Mouse (Mus musculus) CD4-positive, CD25-positive, alpha-beta regulatory T cell (primary cell): ENCODE data around the gene Sema4c. TPM values are rescaled to one million over a fixed set of nuclear protein-coding genes. Genes with fewer than 3 reads are reported as not detected.

Source experiments
- polyA plus RNA-seq: library from polyadenylated mRNA; unstranded; fragments of 100-300 nt; shearing (Covaris generic); gene quantifications from one replicate; pipeline ENCODE4 v1.2.1, GENCODE M21; 2017

Gene Sema4c
- 0.39 TPM for polyA plus RNA-seq

DNA sequence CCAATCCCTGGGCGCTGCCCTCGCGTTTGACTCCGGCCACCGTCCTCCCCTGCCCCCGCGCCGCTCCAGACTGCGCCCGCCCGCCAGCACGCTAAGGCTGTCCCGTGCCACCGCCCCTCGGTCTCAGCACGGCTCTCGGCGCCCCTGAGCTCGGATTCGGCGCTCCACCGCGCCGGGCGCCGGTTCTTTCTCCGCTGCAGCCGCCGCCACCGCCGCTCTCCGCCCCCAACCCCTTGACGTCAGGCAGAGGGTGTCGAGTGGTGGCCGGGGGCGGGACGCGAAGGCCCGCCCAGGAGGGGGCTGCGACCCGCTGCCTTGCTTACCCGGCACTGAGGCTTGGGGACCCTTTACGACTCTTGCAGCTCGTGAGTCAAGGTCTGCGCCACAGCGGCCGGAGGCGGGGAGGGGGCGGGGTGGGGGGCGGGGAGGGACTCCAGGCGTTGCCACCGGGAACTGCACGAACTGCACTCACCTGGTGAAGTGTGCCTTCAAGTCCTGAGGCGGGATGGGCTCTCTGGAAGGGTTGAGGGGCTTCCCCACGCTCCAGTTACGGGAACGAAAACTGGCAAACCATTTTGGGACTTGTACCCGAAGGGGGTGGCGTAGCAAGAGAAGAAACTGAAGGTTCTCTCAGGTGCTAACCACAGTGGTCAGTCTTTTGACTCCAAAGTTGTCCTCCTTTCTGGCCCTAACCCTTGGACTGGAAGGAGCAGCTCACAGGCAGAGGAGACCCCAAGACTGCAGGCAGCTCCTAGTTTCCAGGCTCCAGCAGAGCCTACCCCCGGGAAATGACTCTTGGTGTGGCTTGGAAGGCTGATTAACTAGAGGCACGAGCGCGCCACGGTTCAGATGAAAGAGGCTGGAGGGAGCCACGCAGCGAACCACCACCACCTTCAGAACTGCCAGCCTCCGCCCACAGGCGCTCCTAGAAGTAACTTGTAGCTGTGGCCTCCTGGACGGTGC, at the start of gene Sema4c:
Gene Sema4c (minus strand): TSS at position 319 of the 963 bp plus-strand sequence.

DNA sequence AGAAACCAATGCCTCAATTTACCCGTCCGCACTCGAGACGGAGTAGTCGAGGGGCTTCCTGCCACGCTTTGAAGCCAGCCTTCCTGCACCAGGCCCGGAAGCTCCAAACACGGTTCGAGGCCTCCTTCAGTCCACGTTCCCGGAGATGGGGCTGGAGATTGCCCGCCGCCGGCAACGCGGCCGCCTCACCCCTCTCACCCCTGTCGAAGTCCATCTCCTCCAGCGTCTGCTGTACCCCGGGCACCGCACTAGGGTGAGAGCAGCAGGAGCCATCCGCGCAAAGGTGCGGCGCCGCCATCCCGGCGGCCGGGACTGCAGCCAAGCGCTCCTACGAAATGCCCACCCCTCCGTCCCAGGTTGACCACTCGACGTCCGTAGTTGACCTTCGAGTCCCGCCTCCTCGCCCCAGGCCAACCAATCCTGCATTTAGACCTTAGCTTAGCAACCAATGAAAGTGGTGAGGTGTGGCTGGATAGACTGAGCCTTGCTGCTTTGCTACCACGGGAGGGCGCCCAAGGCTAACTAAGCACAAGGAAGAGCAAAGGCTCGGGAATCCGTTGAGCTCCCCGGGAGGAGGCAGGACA, 11.2 kb downstream of the Sema4c start, which contains the start of gene Ankrd39:
Gene Ankrd39 (minus strand): TSS at position 558 of the 584 bp plus-strand sequence.

DNA sequence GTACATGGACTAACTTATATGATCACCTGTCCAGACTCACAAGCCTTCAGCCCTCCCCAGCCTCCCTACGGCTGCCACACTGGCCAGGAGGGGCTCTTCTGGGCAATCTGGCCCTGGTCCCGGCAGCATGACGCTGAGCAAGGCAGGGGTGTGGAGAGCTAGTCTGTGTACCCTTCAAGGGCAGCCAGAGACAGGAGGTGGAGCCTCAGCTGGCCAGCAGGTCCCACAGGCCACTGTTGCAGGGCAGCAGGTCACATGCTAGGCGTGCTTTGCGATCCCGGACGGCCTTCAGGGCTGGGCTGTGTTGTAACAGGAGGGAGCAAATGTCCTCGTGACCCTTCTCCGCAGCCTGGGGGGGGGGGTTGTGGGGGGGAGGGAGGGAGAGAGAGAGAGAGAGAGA, 19.0 kb downstream of the Sema4c start, which contains the start of gene Gm42417:
Gene Gm42417 (minus strand): TSS at position 244 of the 400 bp plus-strand sequence.

DNA sequence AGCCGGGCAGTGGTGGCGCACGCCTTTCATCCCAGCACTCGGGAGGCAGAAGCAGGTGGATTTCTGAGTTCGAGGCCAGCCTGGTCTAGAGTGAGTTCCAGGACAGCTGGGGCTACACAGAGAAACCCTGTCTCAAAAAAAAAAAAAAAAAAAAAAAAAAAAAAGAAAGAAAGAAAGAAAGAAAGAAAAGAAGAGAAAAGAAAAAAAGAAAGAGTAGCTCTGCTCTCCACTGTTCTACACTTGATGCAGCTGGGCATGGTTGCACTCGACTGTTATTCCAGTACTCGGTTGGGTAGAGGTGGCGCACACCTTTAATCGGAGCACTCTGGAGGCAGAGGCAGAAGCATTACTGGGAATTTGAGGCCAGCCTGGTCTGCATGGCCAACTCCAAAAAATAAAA, 21.4 kb downstream of the Sema4c start, which contains the start of gene Ankrd23:
Gene Ankrd23 (minus strand): TSS at position 101 of the 400 bp plus-strand sequence.

DNA sequence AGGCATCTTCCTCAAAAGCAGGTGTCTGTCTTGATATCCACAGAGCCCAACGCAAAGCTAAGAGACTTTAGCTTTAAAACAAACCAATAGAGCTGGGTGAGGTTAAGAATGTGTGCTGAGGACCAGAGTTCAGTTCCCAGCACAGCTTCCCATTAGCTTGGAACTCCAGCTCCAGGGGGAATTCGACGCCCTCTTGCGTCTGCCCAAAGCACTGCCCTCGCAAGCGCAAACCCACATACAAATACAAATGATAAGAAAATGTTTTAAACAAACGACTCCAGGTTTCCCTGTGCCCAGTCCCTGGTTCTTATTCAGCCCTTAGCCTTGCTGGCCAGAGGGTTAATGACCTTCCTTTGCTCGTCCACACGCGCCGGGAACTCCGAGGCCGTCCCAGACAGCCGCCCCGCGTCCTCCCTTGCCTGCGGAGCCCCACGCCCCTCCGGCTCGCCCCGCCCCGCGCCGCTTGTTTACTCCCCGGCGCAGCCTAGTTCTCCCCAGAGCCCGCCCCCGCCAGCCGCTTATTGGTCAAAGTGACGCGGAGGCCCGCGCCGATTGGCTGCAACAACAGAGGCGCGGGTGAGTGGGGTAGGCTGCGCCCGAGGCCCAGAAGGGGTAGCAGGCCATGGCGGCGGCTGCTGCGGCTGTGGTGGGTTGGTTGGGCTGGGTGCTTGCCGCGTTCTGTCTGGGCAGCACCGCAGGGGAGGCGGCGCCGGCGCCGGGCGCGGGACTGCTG, 46.7 kb downstream of the Sema4c start, which contains the start of gene Cnnm3:
Gene Cnnm3 (plus strand): TSS at position 579 of the 733 bp plus-strand sequence.

Other genes with a start within 250 kb of the Sema4c start
- 64.5 TPM for gene Kansl3, start 189.2 kb downstream of the Sema4c start, polyA plus RNA-seq
- 1.3 TPM for gene Fer1l5, start 186.1 kb downstream of the Sema4c start, polyA plus RNA-seq
- gene Lman2l, start 113.1 kb downstream of the Sema4c start, polyA plus RNA-seq = 24.1 TPM
- gene Cnnm4, start 86.7 kb downstream of the Sema4c start, polyA plus RNA-seq = 2.1 TPM
- 39.8 TPM for gene Cnnm3, start 46.5 kb downstream of the Sema4c start, polyA plus RNA-seq
- gene Ankrd23, start 21.5 kb downstream of the Sema4c start, polyA plus RNA-seq = 35.1 TPM
- 1.2 TPM for gene Gm42417, start 18.9 kb downstream of the Sema4c start, polyA plus RNA-seq
- gene Ankrd39, start 10.9 kb downstream of the Sema4c start, polyA plus RNA-seq = 40.6 TPM
- not detected for gene Fam178b, start 124.8 kb upstream of the Sema4c start, polyA plus RNA-seq
- gene Cox5b, start 133.1 kb upstream of the Sema4c start, polyA plus RNA-seq = 473 TPM
- not detected for gene 4933424G06Rik, start 151.8 kb upstream of the Sema4c start, polyA plus RNA-seq
- 66.2 TPM for gene Actr1b, start 156.1 kb upstream of the Sema4c start, polyA plus RNA-seq
- 213 TPM for gene Zap70, start 203.4 kb upstream of the Sema4c start, polyA plus RNA-seq